Mouse (Mus musculus) E14TG2a.4 (cell line): ENCODE results near the gene Tfr2.

Experiments
- CTCF ChIP-seq: conservative IDR thresholded peaks from 2 replicates; pipeline ENCODE4 v1.5.1; 2014; ENCODE audit warnings: low read length
- POU5F1 ChIP-seq: IDR thresholded peaks from 2 replicates; pipeline ENCODE4 v1.6.1; 2014; ENCODE audit warnings: low read length, borderline replicate concordance

GRCm38 (mm10) chr5:137610056-137610455 is 40.4 kb downstream of the Tfr2 start:
- TF ChIP-seq CTCF: no peak
- no peak for TF ChIP-seq POU5F1
